Mouse (Mus musculus): Measurements from ENCODE around the gene Plekha8.

Gene Plekha8

GRCm38 (mm10) chr6:54594469-54595329 lies at the start of gene Plekha8:
Plekha8 (plus strand) TSS chr6:54595111.
- DNase-seq (ENCODE audit: low read depth, low spot score), result peak; percentile 92

GRCm38 (mm10) chr6:54548314-54549019 lies 46.4 kb upstream of the Plekha8 start:
- DNase-seq (ENCODE audit: low read depth, low spot score), result no peak

GRCm38 (mm10) chr6:54549311-54549710 lies 45.6 kb upstream of the Plekha8 start:
- no peak for DNase-seq (ENCODE audit: low read depth, low spot score)

- DNase-seq (ENCODE audit: low read depth, low spot score), result no peak
These were observed 44.0 kb upstream of the Plekha8 start for GRCm38 (mm10) chr6:54550801-54551323.

- no peak for DNase-seq (ENCODE audit: low read depth, low spot score)
These were observed 42.0 kb upstream of the Plekha8 start for GRCm38 (mm10) chr6:54552721-54553413.

- DNase-seq (ENCODE audit: low read depth, low spot score), result no peak
These were observed 41.3 kb upstream of the Plekha8 start for GRCm38 (mm10) chr6:54553632-54554031.

GRCm38 (mm10) chr6:54554341-54555110 lies 40.4 kb upstream of the Plekha8 start:
- no peak for DNase-seq (ENCODE audit: low read depth, low spot score)

GRCm38 (mm10) chr6:54555816-54556215 lies 39.1 kb upstream of the Plekha8 start:
- DNase-seq (ENCODE audit: low read depth, low spot score), result no peak

- no peak for DNase-seq (ENCODE audit: low read depth, low spot score)
These were observed 37.2 kb upstream of the Plekha8 start for GRCm38 (mm10) chr6:54557671-54558070.

GRCm38 (mm10) chr6:54558466-54558865 lies 36.4 kb upstream of the Plekha8 start:
- DNase-seq (ENCODE audit: low read depth, low spot score), result no peak

GRCm38 (mm10) chr6:54562018-54562809 lies 32.7 kb upstream of the Plekha8 start:
- DNase-seq (ENCODE audit: low read depth, low spot score), result no peak

GRCm38 (mm10) chr6:54563561-54563960 lies 31.4 kb upstream of the Plekha8 start:
- DNase-seq (ENCODE audit: low read depth, low spot score), result no peak

GRCm38 (mm10) chr6:54564506-54564991 lies 30.4 kb upstream of the Plekha8 start:
- DNase-seq (ENCODE audit: low read depth, low spot score), result no peak

- DNase-seq (ENCODE audit: low read depth, low spot score), result no peak
These were observed 29.9 kb upstream of the Plekha8 start for GRCm38 (mm10) chr6:54565012-54565411.

GRCm38 (mm10) chr6:54565665-54566545 lies 29.0 kb upstream of the Plekha8 start, which contains the start of gene Scrn1:
Scrn1 (minus strand) TSS chr6:54566489.
- no peak for DNase-seq (ENCODE audit: low read depth, low spot score)

- DNase-seq (ENCODE audit: low read depth, low spot score), result no peak
These were observed 28.4 kb upstream of the Plekha8 start for GRCm38 (mm10) chr6:54566546-54566919.

- DNase-seq (ENCODE audit: low read depth, low spot score), result no peak
These were observed 25.1 kb upstream of the Plekha8 start for GRCm38 (mm10) chr6:54569776-54570175.

GRCm38 (mm10) chr6:54573218-54573955 lies 21.5 kb upstream of the Plekha8 start:
- no peak for DNase-seq (ENCODE audit: low read depth, low spot score)

Data from retina, postnatal 7 days (tissue).